Mouse (Mus musculus) cortical plate, adult 2 months (tissue): ENCODE data around the gene B9d1. TPM values are rescaled to one million over a fixed set of nuclear protein-coding genes. Genes with fewer than 3 reads are reported as not detected.

Experiments used
- H3K27ac ChIP-seq: fragments of 200-500 bp; 2 replicates; pipeline ENCODE4 v1.5.1; 2012; ENCODE audit warnings: low read length, control low read depth, inconsistent platforms; ENCODE audit not compliant: insufficient read depth
- H3K4me1 ChIP-seq: fragments of 200-500 bp; 2 replicates; pipeline ENCODE4 v1.6.1; 2011; ENCODE audit warnings: low read length; ENCODE audit not compliant: control insufficient read depth, insufficient read depth
- H3K4me3 ChIP-seq: fragments of 200-500 bp; 2 replicates; pipeline ENCODE4 v1.5.1; 2011; ENCODE audit warnings: mild to moderate bottlenecking, low read length, control low read depth; ENCODE audit not compliant: insufficient read depth
- CTCF ChIP-seq: fragments of 200-500 bp; IDR thresholded peaks from 2 replicates; pipeline ENCODE4 v1.5.1; 2011; ENCODE audit warnings: mild to moderate bottlenecking, control low read depth, low read length; ENCODE audit not compliant: insufficient read depth; ENCODE audit errors: extremely low read depth
- POLR2A ChIP-seq: fragments of 200-500 bp; IDR thresholded peaks from 2 replicates; pipeline ENCODE4 v1.6.1; 2011; ENCODE audit warnings: mild to moderate bottlenecking, low read length, control low read depth; ENCODE audit not compliant: insufficient read depth; ENCODE audit errors: extremely low read depth
- polyA plus RNA-seq: library from polyadenylated mRNA; depleted of rRNA; stranded (reverse); fragments of >200 nt; gene quantifications from 2 replicates; pipeline ENCODE4 v1.2.3, GENCODE M21; 2012; rRNA removed

The B9d1 gene
- polyA plus RNA-seq: 50.0 and 50.2 TPM in 2 replicates

DNA sequence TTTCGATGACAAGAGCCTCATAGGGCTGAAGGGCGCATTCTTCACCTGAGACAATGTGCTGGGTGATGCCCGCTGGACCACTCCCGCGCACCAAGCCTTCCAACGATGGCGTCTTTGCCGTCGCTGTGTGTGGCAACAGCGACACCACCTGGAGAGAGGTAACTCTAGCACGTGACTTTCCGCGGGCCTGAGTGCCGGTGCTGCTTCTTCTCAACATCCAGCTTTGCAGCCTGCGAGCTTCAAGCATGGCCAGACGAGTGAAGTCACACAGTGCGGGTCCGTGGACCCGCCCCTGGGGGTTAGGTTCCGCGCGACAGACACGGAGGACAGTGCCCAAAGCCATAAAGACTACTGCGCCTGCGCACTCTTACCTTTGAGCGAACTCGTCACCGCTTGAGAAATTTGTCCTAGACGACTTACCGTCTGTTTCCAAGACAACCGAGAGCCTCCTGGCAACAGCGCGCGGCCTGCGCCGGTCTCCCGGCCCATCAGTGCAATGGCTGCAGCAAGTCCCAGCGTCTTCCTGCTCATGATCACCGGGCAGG lies at the start of gene B9d1:
Gene B9d1 (plus strand): TSS at position 432 of the 545 bp plus-strand sequence.
- peak within 1 kb of the TSS; percentile 42 for H3K4me3 ChIP-seq
- peak within 1 kb of the TSS; percentile 85 for H3K27ac ChIP-seq
- peaks cover 5% of the 10 kb centered on the region; the same call in 1 of the 2 replicates for H3K4me1 ChIP-seq
- TF ChIP-seq CTCF (peak; percentile 96), POLR2A (peak; percentile 74)

- Histone ChIP-seq H3K4me1 (no peaks in the 10 kb centered on the region), H3K27ac (no peak overlapping the region), H3K4me3 (no peak overlapping the region)
- TF ChIP-seq POLR2A (no peak), CTCF (no peak)
Observed at GRCm38 (mm10) chr11:61464071-61464470, 40.9 kb upstream of the B9d1 start.

GRCm38 (mm10) chr11:61465422-61465821 lies 39.5 kb upstream of the B9d1 start:
- H3K4me1 ChIP-seq: no peaks in the 10 kb centered on the region
- H3K4me3 ChIP-seq: no peak overlapping the region
- H3K27ac ChIP-seq: no peak overlapping the region
- TF ChIP-seq CTCF (no peak), POLR2A (no peak)

GRCm38 (mm10) chr11:61468534-61468933 lies 36.4 kb upstream of the B9d1 start:
- no peak overlapping the region for H3K4me3 ChIP-seq
- peaks cover 2% of the 10 kb centered on the region; the same call in 1 of the 2 replicates for H3K4me1 ChIP-seq
- no peak overlapping the region for H3K27ac ChIP-seq
- TF ChIP-seq CTCF: no peak
- TF ChIP-seq POLR2A: no peak

GRCm38 (mm10) chr11:61469317-61469917 lies 35.5 kb upstream of the B9d1 start:
- TF ChIP-seq POLR2A (no peak), CTCF (no peak)
- Histone ChIP-seq H3K4me3 (no peak overlapping the region), H3K27ac (no peak overlapping the region), H3K4me1 (peaks cover 2% of the 10 kb centered on the region; the same call in 1 of the 2 replicates)

- no peak overlapping the region for H3K4me3 ChIP-seq
- H3K4me1 ChIP-seq: peaks cover 2% of the 10 kb centered on the region; the same call in 1 of the 2 replicates
- TF ChIP-seq CTCF: no peak
- no peak overlapping the region for H3K27ac ChIP-seq
Observed at GRCm38 (mm10) chr11:61470880-61471279, 34.1 kb upstream of the B9d1 start.

DNA sequence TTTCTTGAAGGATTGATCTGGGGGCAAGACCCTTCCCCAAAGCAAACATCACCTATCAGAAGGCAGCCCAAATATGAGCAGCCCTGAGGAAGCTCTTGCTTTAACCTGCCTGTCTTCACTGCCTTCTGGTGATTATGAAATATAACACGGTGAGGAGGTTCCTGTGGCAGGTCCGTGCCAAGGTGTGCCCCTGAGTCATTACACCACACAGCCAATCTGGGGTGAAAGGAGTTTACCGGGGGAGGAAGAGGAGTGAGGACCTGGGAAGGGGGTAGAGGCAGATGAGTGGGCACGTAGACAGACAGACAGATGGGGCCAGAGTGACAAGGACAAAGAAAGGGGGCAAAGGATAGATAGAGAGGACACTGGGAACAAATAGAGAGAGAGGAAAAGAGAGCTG lies 31.3 kb upstream of the B9d1 start:
- no peak overlapping the region for H3K27ac ChIP-seq
- TF ChIP-seq CTCF: no peak
- TF ChIP-seq POLR2A: no peak
- H3K4me3 ChIP-seq: no peak overlapping the region
- H3K4me1 ChIP-seq: peaks cover 3% of the 10 kb centered on the region

- no peak for TF ChIP-seq CTCF
- TF ChIP-seq POLR2A: no peak
- no peak overlapping the region for H3K27ac ChIP-seq
- H3K4me1 ChIP-seq: peaks cover 3% of the 10 kb centered on the region
- peak overlapping the region; percentile 26; the same call in 1 of the 2 replicates for H3K4me3 ChIP-seq
Observed at GRCm38 (mm10) chr11:61476786-61477382, 28.1 kb upstream of the B9d1 start.

GRCm38 (mm10) chr11:61477566-61478508 lies 27.1 kb upstream of the B9d1 start:
- no peak overlapping the region for H3K27ac ChIP-seq
- peaks cover 1% of the 10 kb centered on the region; the same call in 1 of the 2 replicates for H3K4me1 ChIP-seq
- H3K4me3 ChIP-seq: peak overlapping the region; percentile 26; the same call in 1 of the 2 replicates
- no peak for TF ChIP-seq CTCF
- TF ChIP-seq POLR2A: no peak
